Mouse (Mus musculus) forebrain, postnatal 0 days (tissue): Measurements from ENCODE around the gene Nrarp. TPM values are rescaled to one million over a fixed set of nuclear protein-coding genes. Genes with fewer than 3 reads are reported as not detected.

Experiments
- ATAC-seq: fragments of 200-750 bp; cut with Nextera tagmentation; 2 replicates; pipeline ENCODE4 v1.8.0; 2017; ENCODE audit warnings: mild to moderate bottlenecking, moderate library complexity
- DNase-seq: peaks from one replicate; pipeline ENCODE4 v3.0.0-alpha.2; 2015
- H3K27ac ChIP-seq: fragments of 300-500 bp; sonication (generic); 2 replicates; pipeline ENCODE4 v1.5.1; 2014; ENCODE audit warnings: low read depth, mild to moderate bottlenecking, antibody characterized with exemption, low read length, moderate library complexity, mixed read lengths
- H3K27me3 ChIP-seq: fragments of 300-500 bp; sonication (generic); 2 replicates; pipeline ENCODE4 v1.6.1; 2014; ENCODE audit warnings: mild to moderate bottlenecking, low read length, mixed read lengths; ENCODE audit not compliant: insufficient read depth
- H3K36me3 ChIP-seq: fragments of 300-500 bp; sonication (generic); 2 replicates; pipeline ENCODE4 v1.6.1; 2014; ENCODE audit warnings: mild to moderate bottlenecking, moderate library complexity; ENCODE audit not compliant: insufficient read depth
- H3K4me1 ChIP-seq: fragments of 300-500 bp; sonication (generic); 2 replicates; pipeline ENCODE4 v1.6.1; 2014; ENCODE audit warnings: antibody characterized with exemption; ENCODE audit not compliant: insufficient read depth
- H3K4me2 ChIP-seq: fragments of 300-500 bp; sonication (generic); 2 replicates; pipeline ENCODE4 v1.6.1; 2014; ENCODE audit warnings: low read depth, mild to moderate bottlenecking, moderate library complexity
- H3K4me3 ChIP-seq: fragments of 300-500 bp; sonication (generic); 2 replicates; pipeline ENCODE4 v1.5.1; 2014; ENCODE audit warnings: low read depth, low read length, mixed read lengths
- H3K9ac ChIP-seq: fragments of 300-500 bp; sonication (generic); 2 replicates; pipeline ENCODE4 v1.6.1; 2014; ENCODE audit warnings: mild to moderate bottlenecking
- H3K9me3 ChIP-seq: fragments of 300-500 bp; sonication (generic); 2 replicates; pipeline ENCODE4 v1.6.1; 2016; ENCODE audit warnings: low read length
- CTCF ChIP-seq: sonication (generic); IDR thresholded peaks from 2 replicates; pipeline ENCODE4 v1.5.1; 2016; ENCODE audit warnings: antibody characterized with exemption, control low read depth, low read depth
- WGBS: fragments of 180-500 bp; shearing (Covaris S2); extraction: QIAGEN DNeasy Blood & Tissue Kit; methylation state at CpG from one replicate; pipeline ENCODE4 v1.1.7; 2014; 5-methylcytosine and 5-hydroxymethylcytosine counted together
- polyA plus RNA-seq: library from polyadenylated mRNA; unstranded; fragments of >200 nt; fragmentation: Nextera tagmentation; extraction: Ambion mirVana; gene quantifications from 2 replicates; pipeline ENCODE4 v1.2.1, GENCODE M21; 2015
- total RNA-seq: library from RNA; depleted of rRNA; stranded (reverse); fragments of >200 nt; gene quantifications from 2 replicates; pipeline ENCODE4 v1.2.3, GENCODE M21; 2014

Gene Nrarp
- total and polyA plus RNA-seq, 2 experiments from 2014 or later = 17.8 to 40.0 TPM

DNA sequence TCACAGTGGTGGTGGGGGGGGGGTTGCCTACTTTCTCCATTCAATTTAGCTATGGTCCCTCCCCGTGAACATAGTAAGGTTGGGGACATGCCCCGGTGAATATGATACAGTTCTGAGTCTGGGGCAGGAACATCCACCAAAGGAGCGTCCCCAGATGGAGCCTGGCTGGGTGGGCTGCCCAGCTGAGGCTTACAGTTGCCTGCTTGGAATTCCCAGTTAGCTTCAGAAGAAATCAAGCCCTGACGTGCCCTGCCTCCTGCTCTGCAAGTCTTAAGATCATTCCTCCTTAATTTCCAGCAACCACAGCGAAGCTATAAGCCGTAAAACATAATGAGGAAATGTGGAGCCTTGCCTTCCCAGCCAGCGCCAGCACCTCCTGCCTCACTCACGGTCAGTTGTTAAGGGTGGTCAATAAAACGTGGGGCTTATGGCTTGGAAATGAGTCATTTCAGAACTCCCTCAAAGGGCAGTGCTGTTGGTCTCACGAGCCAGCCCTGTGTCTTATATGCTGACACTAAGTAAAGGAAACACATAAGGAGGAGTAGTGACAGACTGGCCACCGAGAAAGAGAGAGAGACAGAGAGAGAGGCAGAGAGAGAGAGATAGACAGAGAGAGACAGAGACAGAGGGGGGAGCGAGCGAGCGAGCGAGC is 866 bp upstream of the Nrarp start:
- peaks cover 10% of the 10 kb centered on the region; the same call in 1 of the 2 replicates for H3K4me1 ChIP-seq
- H3K27me3 ChIP-seq = no peaks in the 10 kb centered on the region
- no peaks in the 10 kb centered on the region for H3K9me3 ChIP-seq
- ATAC-seq (no peak), DNase-seq (no peak)
- TF ChIP-seq CTCF = no peak
- H3K4me3 ChIP-seq = peak overlapping the region; percentile 64
- H3K9ac ChIP-seq = peak overlapping the region; percentile 25; the same call in 1 of the 2 replicates
- 27% methylated on average over 15 of the region's 15 CpGs for WGBS
- H3K4me2 ChIP-seq = peak overlapping the region; percentile 87
- no peaks in the 10 kb centered on the region for H3K36me3 ChIP-seq
- peak overlapping the region; percentile 79 for H3K27ac ChIP-seq

DNA sequence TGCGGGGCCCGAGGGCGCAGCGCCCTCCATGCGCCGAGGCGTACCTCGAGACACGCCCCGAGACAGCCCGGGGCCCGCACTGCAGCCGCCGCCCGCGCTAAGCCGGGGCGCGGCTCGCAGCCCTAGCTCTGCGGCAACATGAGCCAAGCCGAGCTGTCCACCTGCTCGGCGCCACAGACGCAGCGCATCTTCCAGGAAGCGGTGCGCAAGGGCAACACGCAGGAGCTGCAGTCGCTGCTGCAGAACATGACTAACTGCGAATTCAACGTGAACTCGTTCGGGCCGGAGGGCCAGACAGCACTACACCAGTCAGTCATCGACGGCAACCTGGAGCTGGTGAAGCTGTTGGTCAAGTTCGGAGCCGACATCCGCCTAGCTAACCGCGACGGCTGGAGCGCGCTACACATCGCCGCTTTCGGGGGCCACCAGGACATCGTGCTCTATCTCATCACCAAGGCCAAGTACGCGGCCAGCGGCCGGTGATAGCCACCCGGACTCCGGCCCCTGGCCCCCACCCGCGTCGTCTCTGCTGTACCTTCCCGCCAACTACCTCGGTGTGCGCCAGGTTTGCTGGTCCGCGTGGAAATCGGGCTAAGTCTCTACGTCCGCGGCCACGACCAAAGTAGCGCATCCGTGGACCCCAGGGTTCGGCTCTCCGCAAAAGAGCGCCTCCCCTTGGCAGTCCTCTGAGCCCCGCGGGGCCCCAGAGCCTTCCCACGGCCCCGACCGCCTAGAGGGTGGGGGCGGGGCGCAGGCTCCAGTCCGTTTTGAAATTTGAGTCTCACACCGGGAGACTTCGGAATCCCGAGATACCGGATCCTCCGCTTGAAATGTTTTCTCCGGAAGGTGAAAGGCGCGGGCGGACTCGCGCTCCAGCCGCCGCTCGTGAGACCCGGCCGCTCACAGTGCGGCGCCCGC is 674 bp downstream of the Nrarp start:
- Histone ChIP-seq H3K36me3 (no peaks in the 10 kb centered on the region), H3K4me1 (0 out of 2 replicates have a peak, but pooled peaks cover 13% of the 10 kb centered on the region)

DNA sequence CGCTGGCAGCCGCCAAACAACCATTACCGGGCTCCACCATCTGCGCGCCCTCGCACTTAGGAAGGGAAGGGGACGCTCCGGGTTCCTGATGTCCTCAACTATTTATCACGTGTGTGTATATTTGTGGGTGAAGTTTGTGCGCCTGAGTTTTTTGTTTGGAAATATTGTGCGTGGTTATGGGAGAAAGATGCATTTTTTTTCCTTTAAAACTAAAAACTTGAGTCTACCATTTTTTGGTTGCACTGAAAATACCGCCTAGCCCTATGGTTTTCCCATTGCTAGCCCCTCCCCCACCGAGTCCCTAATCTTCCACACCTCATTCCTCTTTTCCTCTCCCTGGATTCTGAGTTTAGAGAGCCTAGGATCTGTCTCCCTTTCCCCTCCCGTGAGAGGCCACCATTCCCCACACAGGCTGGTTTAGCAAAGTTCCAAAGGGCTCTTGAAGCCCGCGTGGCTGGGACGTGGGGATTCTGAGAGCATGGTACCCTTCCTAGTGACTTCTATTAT is 1.4 kb downstream of the Nrarp start:
- peak overlapping the region; percentile 64 for H3K4me3 ChIP-seq
- H3K4me1 ChIP-seq = 0 out of 2 replicates have a peak, but pooled peaks cover 13% of the 10 kb centered on the region
- peak overlapping the region; percentile 62 for H3K9ac ChIP-seq
- H3K27me3 ChIP-seq = no peaks in the 10 kb centered on the region
- H3K9me3 ChIP-seq = no peaks in the 10 kb centered on the region
- ATAC-seq (no peak), DNase-seq (no peak)
- H3K4me2 ChIP-seq = peak overlapping the region; percentile 87
- peak overlapping the region; percentile 76 for H3K27ac ChIP-seq
- TF ChIP-seq CTCF = no peak
- WGBS = 1% methylated on average over 17 of the region's 17 CpGs
- H3K36me3 ChIP-seq = no peaks in the 10 kb centered on the region

More for the DNA sequence above, 674 bp downstream of the Nrarp start:
- H3K27ac ChIP-seq = peak overlapping the region; percentile 76
- H3K4me3 ChIP-seq = peak overlapping the region; percentile 64
- DNase-seq (peak; percentile 56), ATAC-seq (peak; percentile 26)
- H3K9me3 ChIP-seq = no peaks in the 10 kb centered on the region
- no peaks in the 10 kb centered on the region for H3K27me3 ChIP-seq
- H3K4me2 ChIP-seq = peak overlapping the region; percentile 87
- peak overlapping the region; percentile 62 for H3K9ac ChIP-seq
- 2% methylated on average over 99 of the region's 100 CpGs for WGBS
- peak; percentile 1; the same call in 1 of the 2 replicates for TF ChIP-seq CTCF

GRCm38 (mm10) chr2:25182664-25183063 is 2.1 kb downstream of the Nrarp start:
- Histone ChIP-seq H3K27me3 (no peaks in the 10 kb centered on the region), H3K9ac (0 out of 2 replicates have a peak overlapping the region, but pooled peaks have one; percentile 62), H3K4me3 (peak overlapping the region; percentile 64), H3K27ac (no peak overlapping the region), H3K36me3 (no peaks in the 10 kb centered on the region), H3K9me3 (no peaks in the 10 kb centered on the region), H3K4me2 (peak overlapping the region; percentile 87), H3K4me1 (0 out of 2 replicates have a peak, but pooled peaks cover 13% of the 10 kb centered on the region)
- ATAC-seq = no peak
- 6% methylated on average over 6 of the region's 6 CpGs for WGBS
- no peak for TF ChIP-seq CTCF
- no peak for DNase-seq

DNA sequence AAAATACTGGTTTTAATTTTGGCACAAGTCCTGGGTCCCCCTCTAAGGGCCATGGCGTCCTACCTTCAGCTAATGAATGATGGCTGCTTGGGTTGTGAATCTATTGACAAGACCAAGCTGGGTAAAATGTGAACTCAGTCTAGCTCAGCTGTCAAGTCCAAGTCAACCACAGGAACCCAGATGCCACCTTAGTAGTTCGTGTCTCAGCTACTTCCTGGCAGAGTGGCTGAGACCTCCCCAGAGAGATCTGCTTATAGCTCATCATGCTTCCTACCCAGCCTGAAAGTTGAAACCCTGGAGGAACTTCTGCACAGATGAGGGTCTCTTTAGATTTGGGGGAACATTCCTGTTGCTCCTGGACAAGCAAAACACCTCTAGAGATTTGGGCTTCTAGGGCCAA is 2.8 kb downstream of the Nrarp start:
- no peaks in the 10 kb centered on the region for H3K36me3 ChIP-seq
- no peak for ATAC-seq
- no peak for TF ChIP-seq CTCF
- no peak overlapping the region for H3K9ac ChIP-seq
- H3K4me2 ChIP-seq = peak overlapping the region; percentile 87
- DNase-seq = no peak
- no peak overlapping the region for H3K27ac ChIP-seq
- H3K4me3 ChIP-seq = 0 out of 2 replicates have a peak overlapping the region, but pooled peaks have one; percentile 64
- WGBS = 28% methylated on average over 2 of the region's 2 CpGs
- H3K9me3 ChIP-seq = no peaks in the 10 kb centered on the region
- no peaks in the 10 kb centered on the region for H3K27me3 ChIP-seq
- H3K4me1 ChIP-seq = 0 out of 2 replicates have a peak, but pooled peaks cover 13% of the 10 kb centered on the region

DNA sequence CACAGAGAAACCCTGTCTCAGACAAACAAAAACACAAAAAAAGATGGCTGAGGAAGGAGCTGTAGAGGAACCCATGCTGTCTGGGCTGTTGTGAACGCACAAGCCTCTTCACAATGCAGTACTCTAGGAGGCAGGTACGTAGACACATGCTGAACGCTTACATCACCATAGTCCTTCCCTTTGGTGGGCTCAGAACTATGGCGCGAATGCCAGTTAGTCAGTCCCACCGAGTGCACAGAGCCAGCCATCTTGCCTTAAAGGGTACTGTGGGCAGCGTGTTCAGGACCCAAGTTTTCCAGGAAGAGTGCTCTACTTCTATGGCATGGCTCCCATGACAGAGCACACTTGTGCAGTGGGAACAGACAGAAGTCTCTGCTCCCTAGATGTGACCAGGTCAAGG is 3.9 kb downstream of the Nrarp start:
- no peak for TF ChIP-seq CTCF
- H3K27ac ChIP-seq = no peak overlapping the region
- no peaks in the 10 kb centered on the region for H3K36me3 ChIP-seq
- H3K4me2 ChIP-seq = no peak overlapping the region
- H3K9ac ChIP-seq = no peak overlapping the region
- H3K9me3 ChIP-seq = no peaks in the 10 kb centered on the region
- WGBS = 91% methylated on average over 7 of the region's 7 CpGs
- H3K4me1 ChIP-seq = 0 out of 2 replicates have a peak, but pooled peaks cover 13% of the 10 kb centered on the region
- H3K4me3 ChIP-seq = no peak overlapping the region
- DNase-seq (no peak), ATAC-seq (no peak)
- H3K27me3 ChIP-seq = no peaks in the 10 kb centered on the region
